Mouse (Mus musculus) heart, postnatal 0 days (tissue): ENCODE results near the gene Ghr.

Experiments
- CTCF ChIP-seq: IDR thresholded peaks from 2 replicates; pipeline ENCODE4 v1.5.1; 2016; ENCODE audit warnings: antibody characterized with exemption, control low read depth, low read depth
- EP300 ChIP-seq: IDR thresholded peaks from 2 replicates; pipeline ENCODE4 v1.6.1; 2016; ENCODE audit warnings: antibody characterized with exemption, low read depth

DNA sequence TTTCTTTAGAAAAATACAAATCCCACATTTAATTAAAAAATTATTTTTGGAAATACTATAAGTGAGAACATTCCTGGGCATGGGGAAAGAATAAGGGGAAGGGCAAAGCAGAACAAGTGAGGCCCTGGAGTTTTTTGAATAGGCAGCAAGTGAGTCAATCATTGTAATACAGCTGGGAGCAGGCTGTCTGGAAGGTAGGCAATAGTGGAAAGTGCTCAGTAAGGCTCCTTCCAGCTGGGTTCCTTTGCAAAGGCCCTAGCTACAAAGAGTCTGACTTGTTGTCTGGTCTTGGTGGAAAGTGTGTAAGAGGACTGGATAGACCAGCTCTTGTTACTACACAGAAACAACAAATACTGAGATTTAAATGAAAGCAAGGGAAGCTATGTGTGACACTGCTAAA is 194.3 kb downstream of the Ghr start:
- TF ChIP-seq EP300: no peak
- TF ChIP-seq CTCF: no peak
